Mouse (Mus musculus) lung, adult 2 months (tissue): ENCODE results near the gene Pipox.

ENCODE experiments used
- CTCF ChIP-seq: fragments of 200-500 bp; IDR thresholded peaks from 2 replicates; pipeline ENCODE4 v1.5.1; 2011; ENCODE audit warnings: mild to moderate bottlenecking, low read length, control low read depth; ENCODE audit not compliant: insufficient read depth
- POLR2A ChIP-seq: fragments of 200-500 bp; IDR thresholded peaks from 2 replicates; pipeline ENCODE4 v1.6.1; 2011; ENCODE audit warnings: low read depth, mild to moderate bottlenecking, control low read depth, low read length, borderline replicate concordance; ENCODE audit errors: extremely low read depth

DNA sequence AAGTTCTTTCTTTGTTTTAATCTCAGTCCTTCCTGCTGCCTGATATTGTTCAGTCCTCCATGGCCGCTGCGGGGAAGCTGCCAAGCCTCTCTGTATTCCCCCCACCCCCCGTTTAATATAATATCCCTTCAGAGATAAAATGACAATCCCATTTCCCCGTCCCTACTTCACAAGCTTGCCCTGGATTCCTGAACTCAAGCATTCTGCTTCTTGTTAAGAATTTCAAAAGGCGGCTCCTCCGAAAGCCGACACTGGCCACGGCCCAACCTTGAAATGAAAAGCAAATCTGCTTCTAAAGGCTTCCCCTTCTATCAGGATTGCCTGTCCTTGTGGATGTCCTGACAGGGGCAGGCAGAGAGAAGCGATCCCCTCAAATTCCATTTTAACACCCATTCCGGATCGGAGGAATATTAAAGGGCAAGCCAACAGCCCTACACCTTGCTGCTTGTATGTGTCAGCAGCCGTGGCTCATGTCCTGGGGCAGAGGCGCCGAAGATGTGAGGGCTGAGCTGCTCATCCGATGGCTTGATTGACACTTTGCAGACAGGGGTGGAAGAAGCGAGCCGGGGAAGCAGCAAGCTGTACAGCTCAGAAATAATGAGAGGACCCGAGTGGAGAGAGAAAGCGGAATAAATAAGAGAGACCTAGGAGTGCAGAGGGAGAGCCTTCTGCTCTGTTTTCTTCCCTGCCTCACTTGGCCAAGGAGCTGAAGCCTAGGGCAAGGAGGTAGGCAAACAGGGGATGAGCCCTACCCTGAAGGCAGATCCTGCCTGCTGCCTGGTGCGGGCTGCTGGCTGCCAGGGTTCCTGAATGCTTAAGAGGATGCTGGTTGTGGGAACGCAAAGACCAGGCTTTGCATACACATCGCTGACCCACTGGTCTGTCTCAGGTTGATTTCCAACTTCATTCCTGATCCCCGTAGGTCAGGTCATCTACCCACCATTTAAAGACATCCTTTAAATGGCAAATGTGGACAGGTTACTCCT lies 3.2 kb upstream of the Pipox start:
- TF ChIP-seq CTCF (no peak), POLR2A (no peak)
